Mouse (Mus musculus) bone marrow, adult 2 months (tissue): ENCODE results near the gene Vasp.
A peak's percentile ranks its signal among the peaks of the same experiment; 100 is the strongest.

Experiments used
- CTCF ChIP-seq: fragments of 200-500 bp; IDR thresholded peaks from 2 replicates; pipeline ENCODE4 v1.5.1; 2011; ENCODE audit warnings: low read length, control low read depth; ENCODE audit not compliant: control insufficient read depth, insufficient read depth
- POLR2A ChIP-seq: fragments of 200-500 bp; IDR thresholded peaks from 2 replicates; pipeline ENCODE4 v1.6.1; 2011; ENCODE audit warnings: low read depth, mild to moderate bottlenecking, control low read depth, low read length, borderline replicate concordance; ENCODE audit not compliant: control insufficient read depth

DNA sequence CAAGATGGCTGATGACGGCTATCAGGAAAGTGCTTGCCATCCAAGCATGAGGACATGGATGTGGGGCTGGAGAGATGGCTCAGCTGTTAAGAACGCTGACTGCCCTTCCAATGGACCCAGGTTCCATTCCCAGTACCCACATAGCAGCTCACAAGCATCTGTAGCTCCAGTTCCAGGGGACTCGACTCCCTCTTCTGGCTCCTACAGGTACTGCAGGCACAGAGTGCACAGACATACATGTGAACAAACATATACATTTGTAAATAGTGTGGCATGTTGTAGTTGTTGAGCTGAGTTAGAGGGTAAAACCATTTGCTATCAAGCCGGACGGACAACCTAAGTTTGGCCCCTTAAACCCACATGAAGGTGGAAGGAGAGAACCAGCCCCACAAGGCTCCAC is 61.6 kb downstream of the Vasp start:
- TF ChIP-seq CTCF (peak; percentile 31; the same call in 1 of the 2 replicates), POLR2A (no peak)
